Mouse (Mus musculus): ENCODE results near the gene Dtx3l.

DNA sequence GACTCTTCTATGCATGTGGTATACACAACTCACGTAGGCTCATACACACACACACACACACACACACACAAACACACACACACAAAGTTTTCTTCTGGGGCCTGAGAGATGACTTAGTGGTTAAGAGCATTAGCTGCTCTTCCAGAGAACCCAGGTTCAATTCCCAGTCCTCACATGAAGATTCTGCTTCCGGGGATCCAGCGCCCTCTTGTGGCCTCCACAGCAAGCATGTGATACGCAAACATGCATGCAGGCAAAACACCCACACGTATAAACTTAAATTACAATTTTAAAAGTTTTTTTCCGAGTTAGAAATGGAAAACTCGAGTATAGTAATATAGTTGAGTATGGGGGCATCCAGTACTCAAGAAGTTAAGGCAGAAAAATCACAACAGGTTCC, 2.4 kb upstream of the Dtx3l start:
- peak; percentile 70 for TF ChIP-seq CTCF (conservative IDR thresholded peaks at IDR 0.05; ENCODE audit: low read length)
- no peak for TF ChIP-seq POU5F1 (IDR thresholded peaks at IDR 0.05; ENCODE audit: borderline replicate concordance, low read length)
